Mouse (Mus musculus): ENCODE measurements around the gene Tbc1d22a.

GRCm38 (mm10) chr15:86304861-86305260 lies 90.6 kb downstream of the Tbc1d22a start:
- TF ChIP-seq CTCF (IDR thresholded peaks at IDR 0.05; ENCODE audit: borderline replicate concordance, control insufficient read depth, extremely low read depth, insufficient read depth, low read length, poor library complexity) (peak; percentile 24; the same call in 1 of the 2 replicates), POLR2A (IDR thresholded peaks at IDR 0.05; ENCODE audit: control insufficient read depth, extremely low read depth, insufficient read depth, low read length, poor library complexity) (no peak)

Data from thymus, adult 2 months (tissue).